Mouse (Mus musculus): ENCODE results near the gene Tfb2m.

Tfb2m gene

GRCm38 (mm10) chr1:179502565-179502964 lies 43.5 kb downstream of the Tfb2m start:
- no peak for DNase-seq (ENCODE audit: low spot score in 2 of 2)

GRCm38 (mm10) chr1:179499257-179499656 lies 46.8 kb downstream of the Tfb2m start:
- DNase-seq (ENCODE audit: low spot score in 2 of 2), result no peak

GRCm38 (mm10) chr1:179492908-179493307 lies 53.2 kb downstream of the Tfb2m start:
- no peak for DNase-seq (ENCODE audit: low spot score in 2 of 2)

- DNase-seq (ENCODE audit: low spot score in 2 of 2), result no peak
Observed at GRCm38 (mm10) chr1:179488520-179488919, 57.5 kb downstream of the Tfb2m start.

- DNase-seq (ENCODE audit: low spot score in 2 of 2), result no peak
Observed at GRCm38 (mm10) chr1:179487990-179488389, 58.1 kb downstream of the Tfb2m start.

- DNase-seq (ENCODE audit: low spot score in 2 of 2), result no peak
Observed at GRCm38 (mm10) chr1:179487238-179487637, 58.8 kb downstream of the Tfb2m start.

GRCm38 (mm10) chr1:179485784-179486540 lies 60.1 kb downstream of the Tfb2m start:
- no peak for DNase-seq (ENCODE audit: low spot score in 2 of 2)

GRCm38 (mm10) chr1:179480862-179481261 lies 65.2 kb downstream of the Tfb2m start:
- DNase-seq (ENCODE audit: low spot score in 2 of 2), result no peak

Data from spleen, postnatal 4 days (tissue).